8 mouse cellular contexts compared by ENCODE assay signal in genomic region chr14:79301466-79301875, GRCm38 (mm10). TPM values are rescaled to one million over a fixed set of nuclear protein-coding genes. Genes with fewer than 3 reads are reported as not detected.
A peak's percentile ranks its signal among the peaks of the same experiment; 100 is the strongest.
DNase-seq lines count a peak whose midpoint lies in the region; ATAC-seq and TF ChIP-seq lines count a peak whose summit lies in the region.

Gene Rgcc, minus strand, starts transcription at chr14:79301645.

- H3K36me3 ChIP-seq in heart, embryonic 13.5 days = no peaks in the 10 kb centered on the region
- no peaks in the 10 kb centered on the region for H3K36me3 ChIP-seq in kidney, postnatal 0 days (ENCODE audit: insufficient read depth, low read length)
- H3K36me3 ChIP-seq in liver, adult 2 months (ENCODE audit: control insufficient read depth, insufficient read depth, low read length) = no peaks in the 10 kb centered on the region

- peaks cover 22% of the 10 kb centered on the region for H3K4me1 ChIP-seq in heart, embryonic 13.5 days
- H3K4me1 ChIP-seq in kidney, postnatal 0 days (replicated peaks; ENCODE audit: insufficient read depth, low read length) = peaks cover 13% of the 10 kb centered on the region
- H3K4me1 ChIP-seq in liver, adult 2 months (ENCODE audit: control insufficient read depth, insufficient read depth, low read length) = no peaks in the 10 kb centered on the region

- peak; percentile 99 for DNase-seq in CD4-positive, CD25-positive, alpha-beta regulatory T cell, adult 2 months (ENCODE audit: low read depth, low spot score)
- DNase-seq in c-Kit-negative CD71-positive TER-119-positive erythroid progenitor cells, embryonic 14.5 days (ENCODE audit: low read depth, low spot score) = peak; percentile 95
- DNase-seq in fibroblast of lung, adult 2 months (ENCODE audit: low read depth) = peak; percentile 87
- peak; percentile 96 for DNase-seq in kidney, postnatal 0 days (ENCODE audit: low spot score)
- DNase-seq in liver, adult 2 months (ENCODE audit: extremely low read depth, low read depth, low spot score) = peak; percentile 59
- peak; percentile 96 to 97 for DNase-seq in spleen, postnatal 36 days (ENCODE audit: low spot score in 2 of 2)

- H3K27me3 ChIP-seq in heart, embryonic 13.5 days (replicated peaks) = peaks cover 36% of the 10 kb centered on the region
- no peaks in the 10 kb centered on the region for H3K27me3 ChIP-seq in kidney, postnatal 0 days (ENCODE audit: insufficient read depth, low read length)
- H3K27me3 ChIP-seq in liver, adult 2 months (ENCODE audit: control insufficient read depth, insufficient read depth, low read length) = peaks cover 6% of the 10 kb centered on the region; the same call in 1 of the 2 replicates

- no peaks in the 10 kb centered on the region for H3K9me3 ChIP-seq in heart, embryonic 13.5 days
- no peaks in the 10 kb centered on the region for H3K9me3 ChIP-seq in kidney, postnatal 0 days (replicated peaks; ENCODE audit: low read length)

- peak within 1 kb of the TSS; percentile 96 for H3K4me2 ChIP-seq in heart, embryonic 13.5 days
- H3K4me2 ChIP-seq in kidney, postnatal 0 days (ENCODE audit: low read length) = peak within 1 kb of the TSS; percentile 90

- peak; percentile 85 for TF ChIP-seq CTCF in kidney, postnatal 0 days (IDR thresholded peaks at IDR 0.05; ENCODE audit: low read depth)
- peak; percentile 92 for TF ChIP-seq CTCF in liver, adult 2 months (IDR thresholded peaks at IDR 0.05; ENCODE audit: low read depth, low read length)

- ATAC-seq in heart, embryonic 13.5 days (ENCODE audit: extremely low read depth, insufficient number of reproducible peaks, low FRiP score, low TSS enrichment) = peak; percentile 94
- peak; percentile 97 for ATAC-seq in kidney, postnatal 0 days (replicated peaks; ENCODE audit: low FRiP score, low read depth)
- ATAC-seq in monocyte, adult 5-6 weeks (replicated peaks; ENCODE audit: insufficient number of reproducible peaks, low FRiP score, low TSS enrichment, poor library complexity, severe bottlenecking) = peak; percentile 90

- peak within 1 kb of the TSS; percentile 59 for H3K4me3 ChIP-seq in heart, embryonic 13.5 days
- peak within 1 kb of the TSS; percentile 46 for H3K4me3 ChIP-seq in kidney, postnatal 0 days (replicated peaks; ENCODE audit: low read depth, low read length)
- H3K4me3 ChIP-seq in liver, adult 2 months (ENCODE audit: insufficient read depth, low read depth, low read length) = peak within 1 kb of the TSS; percentile 40

- 0 out of 2 replicates have a peak, but pooled peaks have one; percentile 27 for TF ChIP-seq POLR2A in liver, adult 2 months (IDR thresholded peaks at IDR 0.05; ENCODE audit: extremely low read depth, insufficient read depth, low read length)

- H3K27ac ChIP-seq in heart, embryonic 13.5 days (replicated peaks) = no peak within 1 kb of the TSS
- no peak within 1 kb of the TSS for H3K27ac ChIP-seq in kidney, postnatal 0 days
- no peak within 1 kb of the TSS for H3K27ac ChIP-seq in liver, adult 2 months (replicated peaks; ENCODE audit: insufficient read depth, low read depth, low read length)

- under 1% methylated on average over 34 of the region's 34 CpGs for WGBS in heart, embryonic 13.5 days
- under 1% methylated on average over 31 of the region's 34 CpGs for WGBS in kidney, postnatal 0 days
- WGBS in liver, adult 2 months = 1% methylated on average over 34 of the region's 34 CpGs

- H3K79me2 ChIP-seq in liver, adult 2 months (ENCODE audit: control insufficient read depth, insufficient read depth, low read length) = no peaks in the 10 kb centered on the region

- H3K9ac ChIP-seq in heart, embryonic 13.5 days = peak within 1 kb of the TSS; percentile 81
- peak within 1 kb of the TSS; percentile 52 for H3K9ac ChIP-seq in kidney, postnatal 0 days (ENCODE audit: low read depth, low read length)
- no peak within 1 kb of the TSS for H3K9ac ChIP-seq in liver, adult 2 months (ENCODE audit: low read depth, low read length)

RNA-seq across cellular contexts. Expression of gene Rgcc, which starts in this region (rescaled TPM):
- 12.6 and 22.5 TPM in 2 replicates for polyA plus RNA-seq in heart, embryonic 13.5 days (2015; fragmentation: Nextera tagmentation; extraction: Ambion mirVana)
- polyA plus RNA-seq in kidney, postnatal 0 days (2015; fragmentation: Nextera tagmentation; extraction: Ambion mirVana) = 60.1 and 70.7 TPM in 2 replicates
- 0.18 and 0.94 TPM in 2 replicates for total RNA-seq in liver, adult 2 months (2014; rRNA removed)
- polyA plus RNA-seq in liver, adult 2 months (2012; rRNA removed) = 0.54 and 0.61 TPM in 2 replicates
- 7.0 to 54.6 TPM (median 29.0 TPM) in 3 replicates for total RNA-seq in monocyte, adult 5-6 weeks (2017)

Comparison
In these comparisons a context has a peak if more than half of its experiments do, and no peak if none do; other contexts are left out.
1. Peak in DNase-seq and H3K4me3 ChIP-seq in liver, adult 2 months; RNA of the gene not detected or under 1 TPM.